Mouse (Mus musculus): ENCODE measurements around the gene Tnfsf11.

Gene Tnfsf11

GRCm38 (mm10) chr14:78307286-78308237, at the start of gene Tnfsf11:
Tnfsf11 (minus strand) TSS chr14:78308043.
- DNase-seq (ENCODE audit: low read depth) = peak; percentile 67

- peak; percentile 60 for DNase-seq (ENCODE audit: low read depth)
Measured at GRCm38 (mm10) chr14:78356764-78357163, 48.9 kb upstream of the Tnfsf11 start.

- no peak for DNase-seq (ENCODE audit: low read depth)
Measured at GRCm38 (mm10) chr14:78355381-78355780, 47.5 kb upstream of the Tnfsf11 start.

GRCm38 (mm10) chr14:78352865-78353264, 45.0 kb upstream of the Tnfsf11 start:
- DNase-seq (ENCODE audit: low read depth) = peak; percentile 21

- peak; percentile 45 for DNase-seq (ENCODE audit: low read depth)
Measured at GRCm38 (mm10) chr14:78351544-78351943, 43.7 kb upstream of the Tnfsf11 start.

- no peak for DNase-seq (ENCODE audit: low read depth)
Measured at GRCm38 (mm10) chr14:78347715-78348114, 39.9 kb upstream of the Tnfsf11 start.

GRCm38 (mm10) chr14:78343007-78343406, 35.2 kb upstream of the Tnfsf11 start:
- DNase-seq (ENCODE audit: low read depth) = no peak

GRCm38 (mm10) chr14:78342146-78342545, 34.3 kb upstream of the Tnfsf11 start:
- DNase-seq (ENCODE audit: low read depth) = no peak

- DNase-seq (ENCODE audit: low read depth) = no peak
Measured at GRCm38 (mm10) chr14:78333341-78333740, 25.5 kb upstream of the Tnfsf11 start.

GRCm38 (mm10) chr14:78331368-78331767, 23.5 kb upstream of the Tnfsf11 start:
- DNase-seq (ENCODE audit: low read depth) = no peak

GRCm38 (mm10) chr14:78330576-78331300, 22.9 kb upstream of the Tnfsf11 start:
- DNase-seq (ENCODE audit: low read depth) = no peak

GRCm38 (mm10) chr14:78329765-78330451, 22.1 kb upstream of the Tnfsf11 start:
- peak; percentile 24 for DNase-seq (ENCODE audit: low read depth)

- DNase-seq (ENCODE audit: low read depth) = no peak
Measured at GRCm38 (mm10) chr14:78323356-78323755, 15.5 kb upstream of the Tnfsf11 start.

GRCm38 (mm10) chr14:78322916-78323315, 15.1 kb upstream of the Tnfsf11 start:
- no peak for DNase-seq (ENCODE audit: low read depth)

- DNase-seq (ENCODE audit: low read depth) = peak; percentile 50
Measured at GRCm38 (mm10) chr14:78320248-78320647, 12.4 kb upstream of the Tnfsf11 start.

GRCm38 (mm10) chr14:78319580-78319979, 11.7 kb upstream of the Tnfsf11 start:
- peak; percentile 50 for DNase-seq (ENCODE audit: low read depth)

GRCm38 (mm10) chr14:78319000-78319399, 11.2 kb upstream of the Tnfsf11 start:
- DNase-seq (ENCODE audit: low read depth) = no peak

- no peak for DNase-seq (ENCODE audit: low read depth)
Measured at GRCm38 (mm10) chr14:78317623-78318022, 9.8 kb upstream of the Tnfsf11 start.

GRCm38 (mm10) chr14:78300914-78301313, 6.9 kb downstream of the Tnfsf11 start:
- DNase-seq (ENCODE audit: low read depth) = no peak

- peak; percentile 42 for DNase-seq (ENCODE audit: low read depth)
Measured at GRCm38 (mm10) chr14:78292687-78293086, 15.2 kb downstream of the Tnfsf11 start.

GRCm38 (mm10) chr14:78289912-78290523, 17.8 kb downstream of the Tnfsf11 start:
- no peak for DNase-seq (ENCODE audit: low read depth)

- DNase-seq (ENCODE audit: low read depth) = no peak
Measured at GRCm38 (mm10) chr14:78288903-78289302, 18.9 kb downstream of the Tnfsf11 start.

All from induced T-regulatory cell, adult 2 months (primary cell).